Mouse (Mus musculus): Measurements from ENCODE around the gene Ccdc149.

DNA sequence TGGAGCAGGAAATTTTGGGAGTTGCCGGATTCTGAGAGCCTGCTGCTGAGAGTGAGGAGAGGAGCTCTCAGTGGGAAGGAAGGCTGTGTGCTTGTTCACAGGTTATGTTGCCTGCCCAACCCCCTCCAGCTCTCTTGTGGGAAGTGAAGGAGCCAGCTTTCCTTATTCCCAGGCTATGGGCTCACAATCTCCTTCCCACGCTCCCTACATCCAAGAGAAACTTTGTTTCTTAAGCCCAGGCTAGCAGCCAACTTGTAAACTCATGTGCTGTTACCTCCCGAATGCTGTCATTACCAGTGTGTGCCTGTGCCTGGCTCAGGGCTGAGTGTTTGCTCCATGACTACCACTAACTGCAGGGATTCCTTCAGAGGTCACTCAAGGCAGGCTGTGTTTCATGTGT, 39.8 kb upstream of the Ccdc149 start:
- no peak for TF ChIP-seq MAX (IDR thresholded peaks at IDR 0.05; ENCODE audit: low read length)
- no peak for TF ChIP-seq POLR2A (IDR thresholded peaks at IDR 0.05; ENCODE audit: low read depth, low read length)
- TF ChIP-seq CTCF (conservative IDR thresholded peaks at IDR 0.05 in 1 of 2, IDR thresholded peaks at IDR 0.05 in 1 of 2; ENCODE audit: low read depth in 2 of 2, low read length in 2 of 2): no peak
- TF ChIP-seq MYC (IDR thresholded peaks at IDR 0.05; ENCODE audit: low read depth, low read length): no peak
